Mouse (Mus musculus) Patski (cell line): ENCODE results near the gene Ei24. TPM values are rescaled to one million over a fixed set of nuclear protein-coding genes. Genes with fewer than 3 reads are reported as not detected.

Experiments used
- ATAC-seq: fragments of 100-300 bp; one replicate; pipeline ENCODE4 v1.8.0; 2021
- CTCF ChIA-PET: fragments of 350-600 bp; sonication (Branson Sonifier 250); formaldehyde crosslinking; loops from one replicate; lab custom pipeline; 2022; ENCODE audit warnings: inconsistent platforms; lab: Charles Lee
- POLR2A ChIA-PET: fragments of 350-600 bp; sonication (Branson Sonifier 250); formaldehyde crosslinking; loops from one replicate; lab custom pipeline; 2022; ENCODE audit warnings: antibody characterized with exemption, inconsistent platforms; lab: Charles Lee
- DNase-seq: peaks from one replicate; pipeline ENCODE4 v3.0.0-alpha.2; 2011; ENCODE audit warnings: low read depth, low spot score
- H3K27me3 ChIP-seq: fragments of 371-371 bp; one replicate; pipeline ENCODE4 v1.5.1; 2021
- CTCF ChIP-seq: fragments of 100-300 bp; IDR thresholded peaks from one replicate; pipeline ENCODE4 v1.5.1; 2021
- in situ Hi-C: fragments of 300-500 bp; cut with MboI; formaldehyde crosslinking; loops from 3 replicates; pipeline ENCODE4 v1.11.1; 2018; ENCODE audit warnings: low pct_unique_long_range_greater_than_20kb, mixed read lengths
- polyA plus RNA-seq: library from polyadenylated mRNA; unstranded; gene quantifications from one replicate; pipeline ENCODE4 v1.2.3, GENCODE M21; 2021

Gene Ei24
- polyA plus RNA-seq, 1 experiment from 2014 or later, result 88.3 TPM

- TF ChIP-seq CTCF, result no peak
- no peak for ATAC-seq
- no peak for DNase-seq
- POLR2A ChIA-PET, result no interaction called here
- CTCF ChIA-PET, result no interaction called here
- in situ Hi-C loops, result no loop called here
- no peaks in the 10 kb centered on the region for H3K27me3 ChIP-seq
Observed at GRCm38 (mm10) chr9:36792191-36792590, 5.0 kb downstream of the Ei24 start.

DNA sequence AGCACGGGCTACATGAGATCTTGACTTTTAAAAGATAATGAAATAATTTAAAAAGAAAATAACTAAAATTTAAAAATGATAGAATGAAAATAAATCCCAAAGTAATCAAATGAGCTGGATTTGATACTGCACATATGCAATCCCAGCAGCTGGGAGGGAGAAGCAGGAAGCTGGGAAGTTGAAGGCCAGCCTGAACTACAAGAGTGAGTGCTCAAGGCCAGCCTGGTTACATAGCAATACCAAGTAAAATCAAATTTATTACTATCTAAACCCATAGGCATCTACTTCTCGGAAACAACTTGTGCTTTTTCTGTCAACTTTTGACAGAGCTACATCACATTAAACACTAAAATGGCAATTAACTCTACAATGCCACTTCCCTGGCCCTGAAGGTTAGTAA lies 13.3 kb downstream of the Ei24 start:
- in situ Hi-C loops, result loop anchor here (10.0 kb wide), 1 partner anchor 499 kb away; no protein-coding TSS in a partner anchor
- ChIA-PET POLR2A (no interaction called here), CTCF (no interaction called here)
- DNase-seq (no peak), ATAC-seq (no peak)
- no peaks in the 10 kb centered on the region for H3K27me3 ChIP-seq
- TF ChIP-seq CTCF, result no peak

- DNase-seq (no peak), ATAC-seq (no peak)
- ChIA-PET CTCF (interaction anchor here (1.0 kb wide), 1 partner anchor 47 kb away, joined by 3 read pairs; no protein-coding TSS in a partner anchor), POLR2A (no interaction called here)
- H3K27me3 ChIP-seq, result no peaks in the 10 kb centered on the region
- in situ Hi-C loops, result loop anchor here (25.0 kb wide), 2 partner anchors 743 to 1507 kb away; partner anchors contain the start of genes Fam118b and Rpusd4
- no peak for TF ChIP-seq CTCF
Observed at GRCm38 (mm10) chr9:36769048-36769413, 28.2 kb downstream of the Ei24 start.

DNA sequence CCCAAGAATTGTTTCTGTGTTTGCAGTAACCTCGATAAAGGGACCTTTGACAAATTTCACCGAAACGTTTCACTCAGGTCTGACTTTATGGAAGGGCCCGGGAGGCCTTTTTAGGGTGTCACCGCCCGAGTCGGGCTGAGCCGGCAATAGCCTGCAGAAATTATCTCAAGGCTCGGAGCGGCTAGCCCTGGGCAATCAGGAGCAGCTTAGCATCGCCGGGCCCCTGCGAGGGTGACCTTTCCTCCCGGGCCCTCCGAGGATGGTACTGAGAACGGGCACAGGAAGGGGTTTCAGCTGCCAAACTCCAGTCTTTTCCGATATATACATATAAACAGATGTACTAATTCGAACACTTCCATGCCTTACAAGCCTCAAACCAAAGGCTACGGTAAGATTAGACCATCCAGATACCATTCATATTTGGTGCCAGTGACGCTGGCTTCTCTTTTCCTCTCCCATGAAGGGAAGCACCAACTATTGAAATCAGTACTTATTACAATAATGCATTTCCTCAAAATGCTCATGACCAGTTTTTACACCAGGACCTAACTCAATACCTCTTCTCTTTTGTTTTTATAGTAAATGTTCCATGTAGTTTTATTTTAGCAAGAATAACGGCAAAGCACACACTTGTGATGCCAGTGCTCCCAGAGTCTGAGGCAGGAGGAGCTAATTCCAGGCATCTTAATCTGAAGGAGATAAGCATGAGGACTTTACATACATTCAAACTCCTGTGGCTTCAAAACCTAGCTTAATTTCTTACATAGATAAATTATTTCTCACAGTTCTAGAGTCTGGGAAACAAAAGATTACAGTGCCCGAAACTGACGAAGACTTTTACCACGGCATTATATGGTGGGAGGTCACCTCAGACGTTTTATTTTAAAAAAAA lies 28.8 kb downstream of the Ei24 start:
- ChIA-PET CTCF (interaction anchor here (1.0 kb wide), 1 partner anchor 47 kb away, joined by 3 read pairs; no protein-coding TSS in a partner anchor), POLR2A (no interaction called here)
- in situ Hi-C loops, result loop anchor here (25.0 kb wide), 2 partner anchors 744 to 1506 kb away; partner anchors contain the start of genes Fam118b and Rpusd4
- DNase-seq (peak; percentile 3), ATAC-seq (peak; percentile 42)
- no peaks in the 10 kb centered on the region for H3K27me3 ChIP-seq
- TF ChIP-seq CTCF, result no peak

GRCm38 (mm10) chr9:36767203-36768143 lies 29.7 kb downstream of the Ei24 start, which contains the start of gene Stt3a:
Gene Stt3a (minus strand): TSS chr9:36767679.
- in situ Hi-C loops, result loop anchor here (25.0 kb wide), 2 partner anchors 745 to 1505 kb away; partner anchors contain the start of genes Fam118b and Rpusd4
- ATAC-seq, result peak; percentile 99
- ChIA-PET CTCF (interaction anchor here (1.5 kb wide), 1 partner anchor 13 kb away, joined by 4 read pairs; no protein-coding TSS in a partner anchor), POLR2A (no interaction called here)
- H3K27me3 ChIP-seq, result no peaks in the 10 kb centered on the region
- peak; percentile 100 for DNase-seq
- TF ChIP-seq CTCF, result no peak

DNA sequence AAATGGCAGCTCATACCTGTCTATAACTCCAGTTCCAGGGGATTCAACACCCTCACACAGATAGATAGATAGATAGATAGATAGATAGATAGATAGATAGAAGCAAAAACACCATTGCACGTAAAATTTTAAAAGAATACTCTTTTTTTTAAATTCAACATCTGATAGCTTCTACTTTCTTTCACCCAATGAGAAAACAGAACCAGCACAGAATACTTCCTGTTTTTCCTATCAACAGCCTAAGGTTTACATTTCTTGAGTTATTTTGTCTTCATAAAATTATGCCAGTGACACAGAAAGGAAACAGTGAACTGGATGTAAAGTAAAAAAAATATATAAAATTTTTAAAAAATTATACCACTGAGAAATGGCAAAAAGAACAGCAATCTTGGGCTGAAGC lies 32.8 kb downstream of the Ei24 start:
- ChIA-PET CTCF (interaction anchor here (1.0 to 2.1 kb wide), 3 partner anchors 14 to 26 kb away, joined by 3 to 7 read pairs (median 4); no protein-coding TSS in a partner anchor), POLR2A (interaction anchor here (0.8 kb wide), 1 partner anchor 38 kb away, joined by 3 read pairs; the partner anchor contains the start of gene Chek1)
- in situ Hi-C loops, result loop anchor here (25.0 kb wide), 2 partner anchors 748 to 1502 kb away; partner anchors contain the start of genes Fam118b and Rpusd4
- ATAC-seq (no peak), DNase-seq (no peak)
- no peak for TF ChIP-seq CTCF
- no peaks in the 10 kb centered on the region for H3K27me3 ChIP-seq

Other genes with a start within 250 kb of the Ei24 start
- gene Gm17689, start 214.8 kb downstream of the Ei24 start, polyA plus RNA-seq, result not detected
- gene A630095E13Rik, start 154.0 kb downstream of the Ei24 start, polyA plus RNA-seq, result not detected
- gene Acrv1, start 104.2 kb downstream of the Ei24 start, polyA plus RNA-seq, result not detected
- 14.9 TPM for gene Chek1, start 70.3 kb downstream of the Ei24 start, polyA plus RNA-seq
- 239 TPM for gene Stt3a, start 29.7 kb downstream of the Ei24 start, polyA plus RNA-seq
- not detected for gene Fez1, start 24.5 kb upstream of the Ei24 start, polyA plus RNA-seq